Mouse (Mus musculus): ENCODE measurements around the gene Cst3. TPM values are rescaled to one million over a fixed set of nuclear protein-coding genes. Genes with fewer than 3 reads are reported as not detected.
A peak's percentile ranks its signal among the peaks of the same experiment; 100 is the strongest.

Gene Cst3
- total RNA-seq (2021) = 1,000 to 10,000 TPM; 1,971 to 2,132 TPM
- long read RNA-seq, experiment 1, transcript Cst3-201 (3 exons, 860 nt) = major isoform, 1,976 of 2,001 reads
- long read RNA-seq, experiment 1, partial matches to known transcripts = 14 of 2,001 reads
- long read RNA-seq, experiment 1, other reads (novel, unspliced or antisense) = 11 of 2,001 reads
- long read RNA-seq, experiment 2, transcript Cst3-201 (3 exons, 860 nt) = major isoform, 1,426 of 1,450 reads
- long read RNA-seq, experiment 2, partial matches to known transcripts = 19 of 1,450 reads
- long read RNA-seq, experiment 2, other reads (novel, unspliced or antisense) = 5 of 1,450 reads

DNA sequence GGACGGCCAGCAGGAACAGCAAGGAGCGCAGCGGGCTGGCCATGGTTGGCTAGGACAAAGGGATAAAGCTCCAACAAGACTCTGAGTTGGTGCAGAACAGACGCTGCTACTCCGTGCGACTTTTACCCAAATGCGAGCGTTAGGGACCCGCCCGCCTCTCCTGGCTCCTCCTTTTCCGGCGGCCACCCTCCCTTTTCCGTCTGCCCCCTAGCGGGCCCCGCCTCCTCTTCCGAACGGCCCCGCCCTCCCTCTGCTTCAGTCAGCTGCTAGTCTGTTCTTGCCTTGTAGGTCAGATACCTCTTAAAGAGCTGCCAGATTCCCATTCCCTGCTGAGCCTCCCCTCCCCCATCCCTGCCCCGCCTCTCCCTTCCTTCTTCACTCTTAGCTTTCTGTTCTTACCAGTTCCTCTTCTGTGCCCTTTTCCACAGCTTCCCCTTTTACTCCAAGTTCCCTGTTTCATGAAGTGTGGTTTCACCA lies at the start of gene Cst3:
Gene Cst3, minus strand, starts transcription at position 358 of the 477 bp plus-strand sequence.
- intact Hi-C loops (cut with DNase I) = loop anchor here (2.0 kb wide), 1 partner anchor 23 kb away; no protein-coding TSS in a partner anchor
- DNase-seq (ENCODE audit: low spot score in 2 of 2) = peak; percentile 92 to 93

DNA sequence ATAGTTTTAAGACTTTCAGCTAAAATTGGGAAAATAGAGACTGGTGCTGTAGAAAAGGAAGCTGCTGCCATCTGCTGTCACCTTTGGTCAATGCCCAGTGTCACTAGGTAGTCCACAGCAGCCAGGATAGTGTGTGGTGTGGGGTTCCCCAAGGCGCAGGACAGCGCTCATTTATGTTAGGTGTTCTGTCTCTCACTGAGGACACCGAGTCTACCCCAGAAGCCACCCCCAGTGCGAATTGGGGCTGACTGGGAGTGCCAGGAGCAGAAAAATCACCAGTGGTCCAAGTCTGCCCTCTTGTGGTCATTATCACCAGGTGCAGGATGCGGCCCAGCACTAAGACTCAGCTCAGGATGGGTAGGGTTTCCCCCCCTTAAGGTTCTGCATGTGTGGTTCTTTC lies 26.8 kb upstream of the Cst3 start:
- intact Hi-C loops (cut with DNase I) = loop anchor here (1.0 to 5.0 kb wide), 3 partner anchors 51 to 150 kb away; no protein-coding TSS in a partner anchor

GRCm38 (mm10) chr2:148900305-148900704 lies 24.8 kb upstream of the Cst3 start:
- intact Hi-C loops (cut with DNase I) = loop anchor here (5.0 kb wide), 1 partner anchor 133 kb away; no protein-coding TSS in a partner anchor
- no peak for DNase-seq (ENCODE audit: low spot score in 2 of 2)

More for the DNA sequence above, 26.8 kb upstream of the Cst3 start:
- DNase-seq (ENCODE audit: low spot score in 2 of 2) = peak; percentile 42 to 56

GRCm38 (mm10) chr2:148896219-148896618 lies 20.7 kb upstream of the Cst3 start:
- intact Hi-C loops (cut with DNase I) = no loop called here

GRCm38 (mm10) chr2:148893107-148893506 lies 17.6 kb upstream of the Cst3 start:
- intact Hi-C loops (cut with DNase I) = no loop called here

More at GRCm38 (mm10) chr2:148896219-148896618, 20.7 kb upstream of the Cst3 start:
- DNase-seq (ENCODE audit: low spot score in 2 of 2) = no peak

DNA sequence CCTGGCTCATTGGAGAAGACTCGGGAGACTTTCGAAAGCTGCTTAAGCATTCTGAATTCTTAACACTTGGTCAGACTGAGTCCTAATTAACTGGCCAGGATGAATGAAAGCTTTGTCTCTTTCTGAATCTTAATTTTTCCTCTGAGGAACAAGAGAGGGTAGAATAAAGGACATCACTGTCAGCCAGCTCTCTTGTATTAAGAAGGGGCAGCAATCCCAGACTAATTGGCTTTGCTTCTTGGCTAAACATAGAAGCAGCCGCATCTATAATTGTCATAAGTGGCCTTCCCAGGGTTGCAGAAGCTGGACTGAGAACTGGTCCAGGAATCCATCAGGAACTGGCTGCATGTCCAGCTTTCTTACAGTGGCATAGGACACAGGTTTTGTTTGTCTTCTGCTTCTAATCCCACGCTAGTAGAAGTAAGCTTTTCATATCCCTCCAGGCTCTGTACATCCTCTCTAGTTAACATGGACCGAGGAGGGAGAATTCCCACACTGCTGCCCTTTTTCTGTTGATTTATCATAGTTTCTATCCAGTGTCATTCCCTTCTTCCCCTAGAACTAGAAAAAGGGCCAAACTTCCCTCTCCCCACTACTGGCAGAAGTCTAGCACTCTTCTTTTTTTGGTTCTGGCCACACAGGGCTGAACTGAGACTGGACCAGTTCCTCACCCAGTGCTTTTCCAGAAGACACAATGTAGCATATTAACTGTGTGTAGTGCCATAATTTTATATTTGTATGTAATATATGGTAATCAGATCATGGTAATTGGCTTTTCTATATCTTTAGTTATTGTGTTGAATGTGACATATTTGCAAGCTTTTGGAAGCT lies 14.7 kb upstream of the Cst3 start:
- peak; percentile 39 to 79 for DNase-seq (ENCODE audit: low spot score in 2 of 2)
- intact Hi-C loops (cut with DNase I) = no loop called here

More at GRCm38 (mm10) chr2:148893107-148893506, 17.6 kb upstream of the Cst3 start:
- no peak for DNase-seq (ENCODE audit: low spot score in 2 of 2)

DNA sequence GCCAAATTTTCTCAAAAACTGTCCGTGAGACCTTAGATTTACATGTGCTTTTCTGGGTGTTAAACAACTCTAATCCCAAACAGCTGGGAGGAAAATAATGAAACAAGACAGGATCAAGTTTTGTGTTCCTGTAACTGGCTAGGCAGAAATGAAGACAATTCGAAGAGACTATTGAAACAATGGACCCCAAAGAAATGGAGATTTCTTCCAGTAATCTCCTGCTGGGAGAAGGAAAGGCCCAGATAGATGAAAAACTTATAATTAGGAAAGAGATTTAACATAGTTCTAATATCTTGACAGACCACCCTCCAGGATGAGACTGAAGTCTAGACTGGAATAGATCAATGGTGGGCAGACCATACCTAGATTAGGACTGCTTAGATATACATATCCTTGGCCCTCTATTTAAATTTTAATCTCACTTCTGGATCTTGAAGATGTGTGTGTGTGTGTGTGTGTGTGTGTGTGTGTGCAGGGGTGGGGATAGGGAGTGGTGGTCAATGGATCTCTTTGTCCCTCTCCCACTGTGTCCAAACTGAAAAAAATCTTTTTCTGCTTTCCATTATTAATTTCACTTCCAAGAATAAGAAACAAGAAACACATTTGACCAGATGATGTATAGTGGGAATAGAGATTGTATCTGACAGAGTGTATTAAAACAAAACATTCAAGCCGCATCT lies 14.0 kb upstream of the Cst3 start:
- intact Hi-C loops (cut with DNase I) = no loop called here
- no peak for DNase-seq (ENCODE audit: low spot score in 2 of 2)

- DNase-seq (ENCODE audit: low spot score in 2 of 2) = no peak
- intact Hi-C loops (cut with DNase I) = no loop called here
Measured at GRCm38 (mm10) chr2:148888872-148889271, 13.4 kb upstream of the Cst3 start.

DNA sequence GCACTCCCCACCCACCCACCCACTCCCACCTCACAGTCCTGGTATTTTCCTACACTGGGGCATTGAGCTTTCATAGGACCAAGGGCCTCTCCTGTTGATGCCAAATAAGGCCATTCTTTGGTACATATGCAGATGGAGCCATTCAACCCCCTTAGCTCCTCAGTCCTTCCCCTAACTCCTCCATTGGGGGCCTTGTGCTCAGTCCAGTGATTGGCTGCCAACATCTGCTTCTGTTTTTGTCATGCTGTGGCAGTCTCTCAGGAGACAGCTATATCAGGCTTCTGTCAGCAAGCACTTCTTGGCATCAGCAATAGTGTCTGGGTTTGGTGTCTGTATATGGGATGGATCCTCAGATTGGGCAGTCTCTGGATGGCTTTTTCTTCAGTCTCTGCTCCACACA lies 9.2 kb upstream of the Cst3 start:
- DNase-seq (ENCODE audit: low spot score in 2 of 2) = no peak
- intact Hi-C loops (cut with DNase I) = no loop called here

DNA sequence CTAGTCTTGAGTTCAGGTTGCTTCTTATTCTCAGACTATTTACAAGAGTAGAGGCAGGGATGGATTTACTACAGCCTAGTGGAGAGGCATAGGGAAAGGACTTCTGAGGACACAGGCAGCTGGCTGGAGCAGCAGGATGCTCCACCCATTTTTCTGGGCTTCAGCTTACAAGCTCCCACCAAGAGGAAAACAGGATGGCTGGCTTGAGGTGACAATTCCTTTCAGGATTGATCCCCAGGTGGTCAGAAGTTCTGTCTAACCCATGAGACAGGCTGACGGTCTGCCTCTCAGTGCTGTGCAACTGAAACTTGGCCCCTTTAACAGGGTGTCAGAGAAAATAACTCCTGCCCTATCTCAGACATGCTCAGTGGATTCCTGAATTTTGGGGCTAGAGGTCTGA lies 3.7 kb upstream of the Cst3 start:
- no peak for DNase-seq (ENCODE audit: low spot score in 2 of 2)

DNA sequence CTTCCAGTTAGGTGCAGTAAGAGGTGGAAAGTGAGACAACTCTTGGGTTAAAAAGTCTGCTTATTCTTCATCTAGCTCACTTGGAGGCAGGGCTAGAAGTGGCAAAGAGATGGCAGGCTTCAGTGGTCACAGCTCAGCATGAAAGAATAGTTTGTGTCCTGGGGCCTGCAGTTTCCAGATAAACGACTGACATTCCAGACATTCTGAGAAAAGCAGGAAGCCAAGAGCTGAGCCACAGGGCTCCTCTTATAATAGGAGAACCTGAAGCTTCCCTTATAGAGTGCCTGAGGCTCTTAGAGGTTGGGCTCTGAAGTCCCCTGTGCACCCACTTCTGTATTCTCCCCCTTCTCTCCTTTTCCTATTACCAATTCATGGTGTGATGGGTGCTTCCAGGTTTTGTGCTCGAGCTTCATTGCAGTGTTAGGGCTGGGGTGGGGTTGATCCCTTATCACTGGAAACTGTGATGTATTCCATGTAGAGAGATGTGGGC lies 3.2 kb upstream of the Cst3 start:
- DNase-seq (ENCODE audit: low spot score in 2 of 2) = no peak
- intact Hi-C loops (cut with DNase I) = no loop called here

More for the DNA sequence above, 3.7 kb upstream of the Cst3 start:
- intact Hi-C loops (cut with DNase I) = no loop called here

GRCm38 (mm10) chr2:148877016-148877770 lies 1.7 kb upstream of the Cst3 start:
- DNase-seq (ENCODE audit: low spot score in 2 of 2) = peak; percentile 43 to 55
- intact Hi-C loops (cut with DNase I) = no loop called here

DNA sequence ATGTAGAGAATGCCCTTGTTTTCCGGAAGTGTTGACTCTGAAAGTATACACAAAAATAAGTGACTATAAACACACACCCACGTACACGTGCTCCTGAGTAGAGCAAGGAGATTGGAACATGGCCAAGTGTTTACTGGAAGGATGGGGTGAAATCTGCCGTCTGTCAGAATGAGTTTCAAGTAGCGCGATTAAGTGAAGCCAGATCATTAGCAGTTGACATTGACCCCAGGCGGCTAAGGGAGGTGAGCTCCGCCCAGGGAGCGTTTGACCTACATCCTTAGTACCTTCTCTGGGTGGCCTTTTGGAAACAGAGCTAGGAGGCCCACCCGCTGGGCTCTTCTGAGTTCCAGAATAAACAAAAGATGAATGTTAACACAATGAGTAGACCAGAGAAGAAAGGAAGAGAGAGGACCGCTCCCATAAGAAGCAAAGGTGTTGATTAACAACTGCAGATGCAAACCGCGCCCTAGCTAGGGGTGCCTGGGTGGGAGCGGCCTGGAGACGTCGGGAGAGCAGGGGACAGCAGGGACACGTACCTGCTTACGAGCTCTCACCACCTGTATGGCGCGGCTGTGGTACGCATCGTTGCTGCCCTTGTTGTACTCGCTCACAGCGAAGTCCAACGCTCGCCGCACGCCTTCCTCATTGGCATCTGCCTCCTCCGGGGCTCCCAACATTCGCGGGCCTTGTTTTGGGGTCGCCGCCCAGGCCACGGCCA lies 716 bp downstream of the Cst3 start:
- peak in 1 of 2 experiments; percentile 20 for DNase-seq (ENCODE audit: low spot score in 2 of 2)

DNA sequence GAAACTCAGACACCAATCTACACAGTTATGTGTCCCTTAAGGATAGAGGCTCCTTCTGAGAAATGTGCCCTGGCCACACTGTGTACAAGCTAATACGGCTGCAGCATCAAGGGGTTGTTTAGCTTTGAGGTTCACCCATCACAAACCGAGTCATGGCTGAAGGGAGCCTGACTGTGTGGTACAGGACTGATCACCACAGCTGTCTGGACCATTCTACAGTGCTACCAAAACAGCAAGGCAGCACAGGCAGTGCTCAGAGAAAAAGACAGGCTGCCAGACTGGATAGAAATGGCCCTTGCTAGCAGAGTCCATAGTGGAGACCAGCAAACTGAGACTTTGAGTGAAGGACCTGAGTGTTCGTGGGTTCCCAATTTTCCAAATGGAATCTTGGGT lies 1.3 kb downstream of the Cst3 start:
- DNase-seq (ENCODE audit: low spot score in 2 of 2) = no peak
- intact Hi-C loops (cut with DNase I) = loop anchor here (2.0 kb wide), 1 partner anchor 25 kb away; no protein-coding TSS in a partner anchor

More for the DNA sequence above, 716 bp downstream of the Cst3 start:
- intact Hi-C loops (cut with DNase I) = loop anchor here (2.0 kb wide), 1 partner anchor 24 kb away; no protein-coding TSS in a partner anchor

DNA sequence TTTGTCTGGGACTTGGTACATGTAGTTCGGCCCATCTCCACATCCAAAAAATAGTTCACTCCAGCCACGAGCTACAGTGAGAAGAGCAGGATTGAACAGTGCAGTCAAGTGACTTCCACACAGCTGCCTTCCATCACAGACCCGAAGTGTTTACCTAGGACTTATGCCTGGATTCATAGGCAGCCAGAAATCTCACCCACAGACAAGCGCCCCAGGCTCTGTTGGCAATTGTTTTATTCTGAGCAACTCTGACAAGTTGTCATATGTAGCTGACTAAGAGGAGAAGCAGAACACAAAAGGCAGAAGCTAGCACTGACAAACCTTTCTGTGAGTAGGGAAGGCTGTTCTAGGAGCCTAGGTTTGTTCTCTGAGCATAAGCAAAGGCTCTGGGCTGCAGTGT lies 2.6 kb downstream of the Cst3 start:
- intact Hi-C loops (cut with DNase I) = no loop called here
- DNase-seq (ENCODE audit: low spot score in 2 of 2) = peak in 1 of 2 experiments; percentile 31

DNA sequence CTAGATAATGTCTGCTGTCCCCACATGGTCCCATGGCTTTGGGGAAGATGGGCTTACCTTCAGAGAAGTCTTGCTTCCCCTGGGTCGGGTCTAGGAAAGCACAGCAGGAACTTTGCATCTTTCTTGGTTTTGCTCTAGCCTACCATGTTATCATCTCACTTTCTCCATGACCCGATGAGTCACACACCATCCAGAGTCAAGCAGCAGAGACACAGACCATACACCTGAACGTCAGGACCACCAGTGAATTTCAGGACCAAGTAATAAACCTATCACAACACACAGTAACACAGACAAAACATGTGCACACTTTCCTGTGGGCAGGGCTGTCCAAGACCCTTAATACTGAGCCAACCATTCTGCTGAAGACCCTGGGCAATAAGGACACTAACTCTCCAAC lies 5.0 kb downstream of the Cst3 start:
- intact Hi-C loops (cut with DNase I) = no loop called here
- DNase-seq (ENCODE audit: low spot score in 2 of 2) = no peak

DNA sequence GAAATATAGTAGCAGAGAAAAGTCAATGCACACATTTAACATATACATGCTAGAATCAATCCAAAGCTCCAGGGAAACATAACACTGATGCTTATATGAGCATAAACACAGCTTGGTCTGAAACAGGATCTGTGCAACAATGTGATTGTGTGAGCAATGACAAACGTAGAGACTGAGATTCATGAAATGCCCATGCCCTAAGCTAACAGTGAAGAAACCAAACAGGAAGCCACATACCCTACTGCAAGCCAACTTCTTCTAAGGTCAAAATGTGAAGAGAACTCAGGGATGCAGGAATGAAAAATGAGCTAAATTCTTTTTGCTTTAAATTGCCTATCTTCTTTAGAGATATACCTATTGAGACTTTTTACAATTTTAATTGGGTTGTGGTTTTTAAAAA lies 6.5 kb downstream of the Cst3 start:
- intact Hi-C loops (cut with DNase I) = no loop called here
- DNase-seq (ENCODE audit: low spot score in 2 of 2) = no peak

GRCm38 (mm10) chr2:148864966-148865365 lies 10.5 kb downstream of the Cst3 start, which contains the start of gene 9230104L09Rik:
Gene 9230104L09Rik, minus strand, starts transcription at chr2:148865038.
- intact Hi-C loops (cut with DNase I) = no loop called here
- DNase-seq (ENCODE audit: low spot score in 2 of 2) = no peak
